Mouse (Mus musculus) hindbrain, embryonic 15.5 days (tissue): ENCODE results near the gene Pml. TPM values are rescaled to one million over a fixed set of nuclear protein-coding genes. Genes with fewer than 3 reads are reported as not detected.

Experiments used
- ATAC-seq: fragments of 200-750 bp; cut with Nextera tagmentation; 2 replicates; pipeline ENCODE4 v1.8.0; 2017; ENCODE audit warnings: low read depth, moderate number of reproducible peaks, moderate TSS enrichment; ENCODE audit not compliant: low FRiP score
- H3K27ac ChIP-seq: fragments of 300-500 bp; sonication (generic); replicated peaks from 2 replicates; pipeline ENCODE4 v1.5.1; 2015; ENCODE audit warnings: mild to moderate bottlenecking, inconsistent platforms
- H3K27me3 ChIP-seq: fragments of 300-500 bp; sonication (generic); 2 replicates; pipeline ENCODE4 v1.6.1; 2015; ENCODE audit warnings: control low read depth, inconsistent platforms
- H3K36me3 ChIP-seq: fragments of 300-500 bp; sonication (generic); 2 replicates; pipeline ENCODE4 v1.6.1; 2015; ENCODE audit warnings: control low read depth, inconsistent platforms
- H3K4me1 ChIP-seq: fragments of 300-500 bp; sonication (generic); replicated peaks from 2 replicates; pipeline ENCODE4 v1.6.1; 2015; ENCODE audit warnings: control low read depth, inconsistent platforms
- H3K4me2 ChIP-seq: fragments of 300-500 bp; sonication (generic); 2 replicates; pipeline ENCODE4 v1.6.1; 2015; ENCODE audit warnings: moderate library complexity, mild to moderate bottlenecking, inconsistent platforms
- H3K4me3 ChIP-seq: fragments of 300-500 bp; sonication (generic); 2 replicates; pipeline ENCODE4 v1.5.1; 2015; ENCODE audit warnings: mild to moderate bottlenecking, inconsistent platforms
- H3K9ac ChIP-seq: fragments of 300-500 bp; sonication (generic); 2 replicates; pipeline ENCODE4 v1.6.1; 2015; ENCODE audit warnings: inconsistent platforms
- H3K9me3 ChIP-seq: fragments of 300-500 bp; sonication (generic); 2 replicates; pipeline ENCODE4 v1.6.1; 2016; ENCODE audit warnings: control low read depth, inconsistent platforms
- WGBS: fragments of 180-500 bp; shearing (Covaris S2); methylation state at CpG from one replicate; pipeline ENCODE4 v1.1.7; 2015; 5-methylcytosine and 5-hydroxymethylcytosine counted together
- polyA plus RNA-seq: library from polyadenylated mRNA; unstranded; fragments of >200 nt; fragmentation: Nextera tagmentation; extraction: Ambion mirVana; gene quantifications from 2 replicates; pipeline ENCODE4 v1.2.1, GENCODE M21; 2015

Gene Pml
- polyA plus RNA-seq: 4.3 and 5.2 TPM in 2 replicates

- Histone ChIP-seq H3K9ac (peak within 1 kb of the TSS; percentile 40), H3K27ac (peak within 1 kb of the TSS; percentile 58), H3K4me2 (peak within 1 kb of the TSS; percentile 63), H3K4me3 (peak within 1 kb of the TSS; percentile 40), H3K4me1 (peaks cover 33% of the 10 kb centered on the region), H3K9me3 (no peaks in the 10 kb centered on the region), H3K27me3 (no peaks in the 10 kb centered on the region), H3K36me3 (no peaks in the 10 kb centered on the region)
- WGBS: under 1% methylated on average over 16 of the region's 16 CpGs
- ATAC-seq: no peak
Observed at GRCm38 (mm10) chr9:58249592-58250192, at the start of gene Pml. Gene Pml, minus strand, starts transcription at chr9:58249786.

GRCm38 (mm10) chr9:58297961-58298477 lies 48.4 kb upstream of the Pml start:
- no peak overlapping the region for H3K4me2 ChIP-seq
- WGBS: 80% methylated on average over 4 of the region's 4 CpGs
- no peaks in the 10 kb centered on the region for H3K4me1 ChIP-seq
- H3K4me3 ChIP-seq: no peak overlapping the region
- H3K27ac ChIP-seq: no peak overlapping the region
- H3K9me3 ChIP-seq: no peaks in the 10 kb centered on the region
- ATAC-seq: no peak
- H3K27me3 ChIP-seq: no peaks in the 10 kb centered on the region
- no peaks in the 10 kb centered on the region for H3K36me3 ChIP-seq
- H3K9ac ChIP-seq: no peak overlapping the region

- Histone ChIP-seq H3K9me3 (no peaks in the 10 kb centered on the region), H3K4me3 (no peak overlapping the region), H3K9ac (no peak overlapping the region), H3K36me3 (no peaks in the 10 kb centered on the region), H3K27me3 (no peaks in the 10 kb centered on the region), H3K4me2 (no peak overlapping the region), H3K4me1 (no peaks in the 10 kb centered on the region), H3K27ac (no peak overlapping the region)
- 93% methylated on average over 6 of the region's 6 CpGs for WGBS
- ATAC-seq: no peak
Observed at GRCm38 (mm10) chr9:58297065-58297464, 47.5 kb upstream of the Pml start.

- H3K9me3 ChIP-seq: no peaks in the 10 kb centered on the region
- 28% methylated on average over 9 of the region's 9 CpGs for WGBS
- 0 out of 2 replicates have a peak, but pooled peaks have one; percentile 48 for ATAC-seq
Observed at GRCm38 (mm10) chr9:58295766-58296361, 46.3 kb upstream of the Pml start.

GRCm38 (mm10) chr9:58295345-58295744 lies 45.8 kb upstream of the Pml start:
- H3K4me2 ChIP-seq: no peak overlapping the region
- H3K27me3 ChIP-seq: no peaks in the 10 kb centered on the region
- H3K9ac ChIP-seq: no peak overlapping the region
- H3K9me3 ChIP-seq: no peaks in the 10 kb centered on the region
- no peak overlapping the region for H3K27ac ChIP-seq
- H3K4me3 ChIP-seq: no peak overlapping the region
- no peaks in the 10 kb centered on the region for H3K36me3 ChIP-seq
- H3K4me1 ChIP-seq: no peaks in the 10 kb centered on the region
- WGBS: 81% methylated on average over 3 of the region's 3 CpGs
- no peak for ATAC-seq

More at GRCm38 (mm10) chr9:58295766-58296361, 46.3 kb upstream of the Pml start:
- Histone ChIP-seq H3K4me1 (no peaks in the 10 kb centered on the region), H3K9ac (no peak overlapping the region), H3K4me3 (no peak overlapping the region), H3K36me3 (no peaks in the 10 kb centered on the region), H3K27ac (peak overlapping the region; percentile 1; the same call in 1 of the 2 replicates), H3K4me2 (no peak overlapping the region), H3K27me3 (no peaks in the 10 kb centered on the region)

GRCm38 (mm10) chr9:58294527-58294926 lies 44.9 kb upstream of the Pml start:
- no peak for ATAC-seq
- WGBS: 43% methylated on average over 7 of the region's 7 CpGs
- H3K27ac ChIP-seq: no peak overlapping the region
- H3K9me3 ChIP-seq: no peaks in the 10 kb centered on the region
- no peak overlapping the region for H3K4me3 ChIP-seq
- H3K9ac ChIP-seq: no peak overlapping the region
- no peaks in the 10 kb centered on the region for H3K36me3 ChIP-seq
- H3K4me2 ChIP-seq: no peak overlapping the region
- H3K4me1 ChIP-seq: no peaks in the 10 kb centered on the region
- H3K27me3 ChIP-seq: no peaks in the 10 kb centered on the region

- H3K9ac ChIP-seq: no peak overlapping the region
- H3K4me1 ChIP-seq: no peaks in the 10 kb centered on the region
- H3K36me3 ChIP-seq: no peaks in the 10 kb centered on the region
- H3K9me3 ChIP-seq: no peaks in the 10 kb centered on the region
- no peaks in the 10 kb centered on the region for H3K27me3 ChIP-seq
- no peak overlapping the region for H3K27ac ChIP-seq
- 84% methylated on average over 2 of the region's 2 CpGs for WGBS
- no peak for ATAC-seq
- no peak overlapping the region for H3K4me2 ChIP-seq
- no peak overlapping the region for H3K4me3 ChIP-seq
Observed at GRCm38 (mm10) chr9:58289901-58290300, 40.3 kb upstream of the Pml start.

- Histone ChIP-seq H3K36me3 (no peaks in the 10 kb centered on the region), H3K4me3 (no peak overlapping the region), H3K4me1 (no peaks in the 10 kb centered on the region), H3K4me2 (no peak overlapping the region), H3K27me3 (no peaks in the 10 kb centered on the region), H3K9ac (no peak overlapping the region), H3K27ac (no peak overlapping the region), H3K9me3 (no peaks in the 10 kb centered on the region)
- no peak for ATAC-seq
- WGBS: 90% methylated on average over 1 of the region's 1 CpGs
Observed at GRCm38 (mm10) chr9:58289090-58289489, 39.5 kb upstream of the Pml start.

- Histone ChIP-seq H3K9me3 (no peaks in the 10 kb centered on the region), H3K4me2 (no peak overlapping the region), H3K4me3 (no peak overlapping the region), H3K36me3 (no peaks in the 10 kb centered on the region), H3K4me1 (0 out of 2 replicates have a peak, but pooled peaks cover 4% of the 10 kb centered on the region), H3K27ac (no peak overlapping the region), H3K9ac (no peak overlapping the region), H3K27me3 (no peaks in the 10 kb centered on the region)
- no peak for ATAC-seq
- 74% methylated on average over 7 of the region's 7 CpGs for WGBS
Observed at GRCm38 (mm10) chr9:58283431-58283830, 33.8 kb upstream of the Pml start.

GRCm38 (mm10) chr9:58281597-58281996 lies 32.0 kb upstream of the Pml start:
- Histone ChIP-seq H3K9me3 (no peaks in the 10 kb centered on the region), H3K27ac (no peak overlapping the region), H3K4me2 (no peak overlapping the region), H3K9ac (no peak overlapping the region), H3K4me3 (no peak overlapping the region), H3K4me1 (0 out of 2 replicates have a peak, but pooled peaks cover 4% of the 10 kb centered on the region), H3K27me3 (no peaks in the 10 kb centered on the region), H3K36me3 (no peaks in the 10 kb centered on the region)
- 51% methylated on average over 3 of the region's 3 CpGs for WGBS
- ATAC-seq: no peak

- Histone ChIP-seq H3K27ac (no peak overlapping the region), H3K27me3 (no peaks in the 10 kb centered on the region), H3K36me3 (no peaks in the 10 kb centered on the region), H3K4me1 (peaks cover 5% of the 10 kb centered on the region; the same call in 1 of the 2 replicates), H3K4me2 (peak overlapping the region; percentile 31; the same call in 1 of the 2 replicates), H3K9ac (no peak overlapping the region), H3K4me3 (no peak overlapping the region), H3K9me3 (no peaks in the 10 kb centered on the region)
- peak; percentile 74; the same call in 1 of the 2 replicates for ATAC-seq
- WGBS: 32% methylated on average over 9 of the region's 9 CpGs
Observed at GRCm38 (mm10) chr9:58280259-58281109, 30.9 kb upstream of the Pml start.

GRCm38 (mm10) chr9:58279780-58280179 lies 30.2 kb upstream of the Pml start:
- ATAC-seq: no peak
- H3K4me1 ChIP-seq: peaks cover 10% of the 10 kb centered on the region; the same call in 1 of the 2 replicates
- H3K4me3 ChIP-seq: no peak overlapping the region
- H3K27ac ChIP-seq: no peak overlapping the region
- no peaks in the 10 kb centered on the region for H3K9me3 ChIP-seq
- no peaks in the 10 kb centered on the region for H3K27me3 ChIP-seq
- no peaks in the 10 kb centered on the region for H3K36me3 ChIP-seq
- 72% methylated on average over 5 of the region's 5 CpGs for WGBS
- no peak overlapping the region for H3K9ac ChIP-seq
- no peak overlapping the region for H3K4me2 ChIP-seq
